Mouse (Mus musculus): ENCODE data around the gene Olfr523.

The Olfr523 gene

DNA sequence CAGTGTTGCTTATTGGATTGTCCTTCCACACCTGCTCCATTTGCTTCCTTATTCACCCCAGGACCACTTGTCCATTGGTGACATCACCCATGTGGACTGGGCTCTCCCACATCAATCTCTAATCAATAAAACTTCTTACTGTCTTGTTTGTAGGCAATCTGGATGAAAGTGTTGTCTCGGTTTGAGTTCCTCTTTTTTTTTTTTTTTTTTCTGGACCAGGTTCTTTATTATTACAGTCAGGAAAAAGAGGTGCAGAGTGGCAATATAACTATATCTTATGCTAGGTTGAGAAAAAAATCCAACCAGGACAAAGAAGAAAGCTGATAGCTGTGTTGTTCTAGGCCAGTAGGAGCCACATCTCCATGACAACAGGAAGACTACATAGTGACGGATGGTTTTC is 7.7 kb downstream of the Olfr523 start:
- DNase-seq (ENCODE audit: low spot score in 2 of 2) = no peak

DNA sequence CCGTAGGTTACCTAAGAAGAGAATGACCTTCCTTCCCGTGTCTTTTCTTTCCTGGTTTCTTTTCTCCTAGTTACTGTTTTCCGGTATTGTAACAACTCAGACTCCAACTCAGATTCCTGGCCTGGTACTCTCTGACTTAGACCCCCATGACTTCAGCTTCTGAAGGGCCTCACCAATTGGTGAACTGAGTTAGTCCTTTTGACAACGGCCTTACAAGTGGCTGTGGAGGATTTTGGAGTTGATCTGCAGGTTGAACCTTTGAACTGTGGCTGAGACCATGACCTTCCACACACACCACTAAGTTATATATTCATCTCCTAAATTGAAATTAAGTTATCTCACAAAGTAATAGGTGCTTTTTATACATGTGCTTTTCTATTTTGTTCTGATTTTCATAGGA is 11.2 kb downstream of the Olfr523 start:
- no peak for DNase-seq (ENCODE audit: low spot score in 2 of 2)

- peak in 1 of 2 experiments; percentile 12 for DNase-seq (ENCODE audit: low spot score in 2 of 2)
These were observed 13.9 kb downstream of the Olfr523 start for GRCm38 (mm10) chr7:140186646-140187620.

GRCm38 (mm10) chr7:140187721-140188390 is 14.8 kb downstream of the Olfr523 start:
- DNase-seq (ENCODE audit: low spot score in 2 of 2) = no peak

GRCm38 (mm10) chr7:140188391-140189328 is 15.6 kb downstream of the Olfr523 start:
- no peak for DNase-seq (ENCODE audit: low spot score in 2 of 2)

GRCm38 (mm10) chr7:140190435-140190834 is 17.4 kb downstream of the Olfr523 start:
- DNase-seq (ENCODE audit: low spot score in 2 of 2) = no peak

DNA sequence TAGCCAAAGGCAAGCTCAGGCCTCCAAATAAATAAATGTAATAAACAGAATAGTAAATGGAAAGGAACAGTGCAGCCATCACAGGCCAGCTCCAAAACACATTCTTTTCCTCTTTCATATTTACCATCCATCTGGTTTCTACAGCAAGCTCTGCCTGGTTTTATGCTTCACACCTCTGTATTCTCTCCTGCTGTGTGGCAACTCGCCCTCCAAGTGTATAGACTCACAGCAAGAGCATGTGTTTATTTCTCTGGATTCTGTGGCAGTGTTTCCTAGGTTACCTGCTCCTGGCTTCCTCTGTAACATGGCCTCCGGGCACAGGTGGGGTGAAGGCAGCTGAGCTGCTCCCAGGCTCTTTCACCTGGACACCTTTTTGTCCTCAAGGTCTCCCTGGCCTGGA is 19.4 kb downstream of the Olfr523 start:
- no peak for DNase-seq (ENCODE audit: low spot score in 2 of 2)

DNA sequence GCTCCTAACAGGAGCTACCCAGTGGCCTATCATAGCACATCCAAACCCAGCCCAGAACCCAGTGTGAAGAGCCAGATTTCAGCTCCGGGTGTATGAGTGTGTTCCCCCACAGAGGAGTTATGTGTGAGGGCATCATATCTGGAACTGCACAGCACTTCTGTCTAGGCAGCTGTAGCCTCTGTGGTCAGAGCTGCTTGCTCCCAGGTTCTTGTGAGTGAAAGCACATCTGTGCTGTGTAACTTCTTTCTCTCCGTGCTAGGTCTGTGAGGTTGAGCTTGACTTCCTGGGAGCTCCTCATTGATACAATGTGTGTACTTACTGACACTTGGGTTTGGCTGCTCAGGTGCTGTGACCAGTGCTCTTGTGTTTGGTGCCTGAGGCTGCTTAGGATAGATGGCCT is 19.8 kb downstream of the Olfr523 start:
- no peak for DNase-seq (ENCODE audit: low spot score in 2 of 2)

DNA sequence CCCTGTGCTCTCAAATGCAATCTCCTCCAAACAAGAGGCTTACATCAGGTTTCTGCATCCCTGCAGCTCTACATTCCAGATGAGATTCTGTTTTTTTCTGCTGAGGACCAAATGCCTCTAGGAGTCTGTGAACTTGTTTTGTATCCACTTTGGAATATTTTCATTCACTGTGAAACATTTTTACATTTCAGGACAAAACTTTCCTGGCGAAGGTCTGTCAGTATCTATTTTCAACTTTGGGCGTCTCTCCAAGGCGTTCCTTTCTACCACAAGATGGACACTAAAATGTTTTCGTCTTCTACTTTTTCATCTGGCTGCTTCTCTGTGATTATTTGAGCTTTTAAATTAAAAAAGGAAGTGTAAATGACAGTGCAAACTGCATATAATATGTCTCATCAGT is 21.0 kb downstream of the Olfr523 start:
- no peak for DNase-seq (ENCODE audit: low spot score in 2 of 2)

DNA sequence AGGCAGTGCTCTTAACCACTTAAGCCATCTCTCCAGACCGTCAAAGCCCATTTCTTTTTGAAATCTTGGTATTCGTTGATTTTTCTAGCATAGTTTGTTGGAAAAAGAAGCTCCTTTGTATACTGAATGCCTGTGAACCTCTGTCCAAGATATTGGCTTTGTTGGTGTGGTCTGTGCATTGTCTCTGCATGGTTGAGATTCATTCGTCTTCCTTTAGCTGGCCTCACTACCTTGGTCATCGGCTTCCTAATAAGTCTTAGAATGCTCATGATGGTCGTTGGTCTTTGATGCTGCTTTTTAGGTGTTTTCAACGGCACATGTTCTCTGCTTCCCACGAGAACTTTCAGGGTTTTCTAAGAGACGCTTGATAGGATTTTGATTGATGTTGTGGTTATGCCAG is 23.0 kb downstream of the Olfr523 start:
- DNase-seq (ENCODE audit: low spot score in 2 of 2) = no peak

- no peak for DNase-seq (ENCODE audit: low spot score in 2 of 2)
These were observed 28.1 kb downstream of the Olfr523 start for GRCm38 (mm10) chr7:140201090-140201489.

GRCm38 (mm10) chr7:140205864-140206263 is 32.8 kb downstream of the Olfr523 start, which contains the start of gene Olfr524:
Olfr524 (minus strand) TSS chr7:140205964.
- no peak for DNase-seq (ENCODE audit: low spot score in 2 of 2)

DNA sequence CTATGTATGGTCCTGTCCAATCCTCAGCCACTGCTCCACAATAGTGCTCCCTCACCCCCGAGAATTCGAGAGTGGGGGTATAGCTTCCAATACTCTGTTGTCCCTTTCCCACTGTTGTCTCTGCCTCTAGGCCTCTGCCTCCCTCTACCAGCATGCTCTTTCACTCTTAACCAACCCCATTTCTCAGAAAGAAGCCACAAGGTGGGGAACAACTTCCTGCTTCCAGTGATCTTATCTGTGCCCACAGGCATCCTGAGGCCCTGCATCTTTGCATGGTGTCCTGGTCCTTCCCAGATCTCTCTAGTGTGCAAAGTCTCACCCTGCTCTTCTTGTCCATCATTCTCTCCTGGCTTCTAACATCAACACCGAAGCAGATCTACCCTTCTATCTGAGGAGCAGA is 33.9 kb downstream of the Olfr523 start:
- no peak for DNase-seq (ENCODE audit: low spot score in 2 of 2)

- DNase-seq (ENCODE audit: low spot score in 2 of 2) = no peak
These were observed 35.1 kb downstream of the Olfr523 start for GRCm38 (mm10) chr7:140208153-140208552.

GRCm38 (mm10) chr7:140208677-140209076 is 35.7 kb downstream of the Olfr523 start:
- DNase-seq (ENCODE audit: low spot score in 2 of 2) = no peak

DNA sequence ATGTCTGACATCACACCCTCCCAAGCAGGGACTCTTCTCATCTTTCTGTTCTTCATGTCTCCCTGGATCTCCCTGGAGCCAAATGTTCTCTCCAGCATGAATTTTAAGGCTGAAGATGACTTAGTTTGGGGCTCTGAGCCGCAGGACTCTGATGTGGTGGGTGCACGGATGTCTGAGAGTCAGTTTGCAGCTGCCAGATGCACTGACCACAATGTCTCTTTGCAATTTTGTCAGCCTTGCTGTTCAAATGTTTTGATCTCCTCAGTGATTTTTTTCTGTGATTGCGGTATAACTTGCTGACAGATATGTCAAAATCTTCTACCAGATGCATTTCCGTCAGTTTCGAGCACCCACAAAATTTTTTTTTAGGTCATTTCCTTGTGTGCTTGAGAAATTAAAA is 40.8 kb downstream of the Olfr523 start:
- no peak for DNase-seq (ENCODE audit: low spot score in 2 of 2)

GRCm38 (mm10) chr7:140217967-140218366 is 45.0 kb downstream of the Olfr523 start, which contains the start of gene Cd163l1:
Cd163l1 (plus strand) TSS chr7:140218267.
- no peak for DNase-seq (ENCODE audit: low spot score in 2 of 2)

DNA sequence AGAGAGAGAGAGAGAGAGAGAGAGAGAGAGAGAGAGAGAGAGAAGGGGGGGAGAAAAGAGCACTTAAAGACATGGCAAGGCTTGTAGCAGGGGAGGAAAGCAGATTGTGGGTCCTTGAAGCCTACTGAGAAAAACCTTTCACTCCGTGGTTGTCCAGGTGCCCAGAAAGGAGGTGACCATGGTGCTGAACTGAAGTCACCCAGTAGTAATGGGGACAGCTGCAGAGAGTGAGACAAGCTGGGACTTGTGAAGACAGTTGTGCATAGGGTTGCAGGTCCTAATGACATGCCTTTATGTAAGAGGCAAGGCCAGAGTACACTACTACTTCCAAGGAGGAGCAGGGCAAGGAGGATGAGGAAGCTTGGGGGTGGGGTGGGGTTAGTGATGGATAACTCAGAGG is 46.3 kb downstream of the Olfr523 start:
- no peak for DNase-seq (ENCODE audit: low spot score in 2 of 2)

DNA sequence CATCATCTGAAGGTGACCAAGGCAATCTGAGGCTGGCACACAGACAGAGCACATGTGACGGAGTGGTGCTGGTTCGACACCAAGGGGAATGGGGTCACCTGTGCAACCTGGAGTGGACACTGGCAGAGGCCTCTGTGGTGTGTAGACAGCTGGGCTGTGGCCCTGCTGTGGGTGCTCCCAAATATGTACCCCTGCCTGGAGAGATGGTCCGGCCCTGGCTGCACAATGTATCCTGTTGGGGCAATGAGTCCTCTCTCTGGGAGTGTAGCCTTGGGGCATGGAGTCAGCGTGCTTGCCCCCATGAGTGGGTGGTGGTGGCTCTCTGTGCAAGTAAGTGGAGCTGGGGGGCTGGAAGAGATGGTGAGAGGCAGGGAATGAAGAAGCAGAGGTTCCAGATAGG is 47.4 kb downstream of the Olfr523 start:
- DNase-seq (ENCODE audit: low spot score in 2 of 2) = no peak

DNA sequence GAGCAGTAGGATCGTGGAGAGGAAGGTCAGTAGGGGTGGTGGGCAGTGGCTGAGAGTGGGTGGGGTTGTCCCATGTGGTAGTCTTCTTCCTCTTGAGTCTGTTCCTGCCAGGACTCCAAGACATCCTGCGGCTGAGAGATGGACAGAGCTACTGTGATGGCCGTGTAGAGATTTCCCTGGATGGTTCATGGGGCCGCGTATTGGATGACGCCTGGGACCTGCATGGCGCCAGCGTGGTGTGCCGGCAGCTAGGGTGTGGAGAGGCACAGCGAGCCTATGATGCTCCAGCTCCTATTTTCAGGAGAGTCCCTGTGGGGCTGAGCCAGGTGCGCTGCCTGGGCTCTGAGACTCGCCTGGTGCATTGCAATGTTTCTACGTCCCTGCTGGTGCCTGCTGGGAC is 51.2 kb downstream of the Olfr523 start:
- no peak for DNase-seq (ENCODE audit: low spot score in 2 of 2)

All from urinary bladder, adult 18-20 months (tissue).